Mouse (Mus musculus) kidney, postnatal 0 days (tissue): ENCODE measurements around the gene Rab23. TPM values are rescaled to one million over a fixed set of nuclear protein-coding genes. Genes with fewer than 3 reads are reported as not detected.

ENCODE experiments used
- ATAC-seq: fragments of 200-750 bp; cut with Nextera tagmentation; replicated peaks from 2 replicates; pipeline ENCODE4 v1.8.0; 2017; ENCODE audit warnings: low read depth, moderate number of reproducible peaks, moderate TSS enrichment, moderate library complexity; ENCODE audit not compliant: low FRiP score
- DNase-seq: peaks from one replicate; pipeline ENCODE4 v3.0.0-alpha.2; 2016; ENCODE audit warnings: low spot score
- H3K27ac ChIP-seq: fragments of 300-500 bp; sonication (generic); 2 replicates; pipeline ENCODE4 v1.5.1; 2014; ENCODE audit warnings: mild to moderate bottlenecking
- H3K27me3 ChIP-seq: fragments of 300-500 bp; sonication (generic); 2 replicates; pipeline ENCODE4 v1.6.1; 2014; ENCODE audit warnings: low read length, mixed read lengths; ENCODE audit not compliant: insufficient read depth
- H3K36me3 ChIP-seq: fragments of 300-500 bp; sonication (generic); 2 replicates; pipeline ENCODE4 v1.6.1; 2014; ENCODE audit warnings: low read length, mixed read lengths; ENCODE audit not compliant: insufficient read depth
- H3K4me1 ChIP-seq: fragments of 300-500 bp; sonication (generic); replicated peaks from 2 replicates; pipeline ENCODE4 v1.6.1; 2014; ENCODE audit warnings: antibody characterized with exemption, low read length, mixed read lengths; ENCODE audit not compliant: insufficient read depth
- H3K4me2 ChIP-seq: fragments of 300-500 bp; sonication (generic); 2 replicates; pipeline ENCODE4 v1.6.1; 2014; ENCODE audit warnings: mild to moderate bottlenecking, low read length, moderate library complexity, mixed read lengths
- H3K4me3 ChIP-seq: fragments of 300-500 bp; sonication (generic); replicated peaks from 2 replicates; pipeline ENCODE4 v1.5.1; 2014; ENCODE audit warnings: low read depth, low read length
- H3K9ac ChIP-seq: fragments of 300-500 bp; sonication (generic); 2 replicates; pipeline ENCODE4 v1.6.1; 2014; ENCODE audit warnings: low read depth, low read length
- H3K9me3 ChIP-seq: fragments of 300-500 bp; sonication (generic); replicated peaks from 2 replicates; pipeline ENCODE4 v1.6.1; 2016; ENCODE audit warnings: low read length, inconsistent platforms, mixed read lengths
- CTCF ChIP-seq: IDR thresholded peaks from 2 replicates; pipeline ENCODE4 v1.5.1; 2016; ENCODE audit warnings: antibody characterized with exemption, low read depth, mild to moderate bottlenecking, moderate library complexity
- WGBS: fragments of 180-500 bp; shearing (Covaris S2); extraction: QIAGEN DNeasy Blood & Tissue Kit; methylation state at CpG from one replicate; pipeline ENCODE4 v1.1.7; 2014; 5-methylcytosine and 5-hydroxymethylcytosine counted together
- polyA plus RNA-seq: library from polyadenylated mRNA; unstranded; fragments of >200 nt; fragmentation: Nextera tagmentation; extraction: Ambion mirVana; gene quantifications from 2 replicates; pipeline ENCODE4 v1.2.1, GENCODE M21; 2015

Rab23 gene
- polyA plus RNA-seq, 1 experiment from 2014 or later = 17.9 TPM

DNA sequence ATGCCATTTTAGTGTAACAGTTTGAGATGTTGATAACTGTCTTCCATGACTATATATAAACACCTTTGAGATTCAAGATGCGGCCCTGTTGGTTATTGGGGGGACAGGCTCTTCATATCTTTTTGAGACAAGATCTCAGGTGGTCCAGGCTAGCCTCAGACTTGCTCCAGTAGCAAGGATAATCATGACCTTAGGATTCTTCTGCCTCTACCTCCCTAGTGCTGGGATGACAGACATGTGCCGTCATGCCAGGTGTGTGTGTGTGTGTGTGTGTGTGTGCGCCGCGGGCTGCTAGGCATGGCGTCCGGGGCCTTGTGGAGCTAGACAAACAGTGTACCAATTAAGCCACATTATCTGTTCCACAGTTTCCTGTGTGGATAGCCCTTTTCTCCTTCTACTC, 1.3 kb downstream of the Rab23 start:
- H3K4me3 ChIP-seq = 0 out of 2 replicates have a peak overlapping the region, but pooled peaks have one; percentile 90

GRCm38 (mm10) chr1:33724516-33724915, 4.8 kb downstream of the Rab23 start:
- WGBS = 41% methylated on average over 6 of the region's 6 CpGs
- Histone ChIP-seq H3K9ac (no peak overlapping the region), H3K36me3 (peaks cover 31% of the 10 kb centered on the region), H3K27ac (no peak overlapping the region), H3K4me3 (no peak overlapping the region), H3K4me1 (0 out of 2 replicates have a peak, but pooled peaks cover 3% of the 10 kb centered on the region), H3K9me3 (no peaks in the 10 kb centered on the region), H3K4me2 (no peak overlapping the region), H3K27me3 (no peaks in the 10 kb centered on the region)
- no peak for DNase-seq
- ATAC-seq = no peak
- TF ChIP-seq CTCF = no peak

More for the DNA sequence above, 1.3 kb downstream of the Rab23 start:
- Histone ChIP-seq H3K36me3 (peaks cover 20% of the 10 kb centered on the region), H3K4me1 (0 out of 2 replicates have a peak, but pooled peaks cover 3% of the 10 kb centered on the region), H3K27me3 (no peaks in the 10 kb centered on the region), H3K9me3 (no peaks in the 10 kb centered on the region), H3K27ac (no peak overlapping the region), H3K9ac (no peak overlapping the region), H3K4me2 (peak overlapping the region; percentile 91; the same call in 1 of the 2 replicates)
- no peak for TF ChIP-seq CTCF
- ATAC-seq (no peak), DNase-seq (no peak)
- 80% methylated on average over 7 of the region's 7 CpGs for WGBS

- 83% methylated on average over 5 of the region's 5 CpGs for WGBS
Observed at GRCm38 (mm10) chr1:33725086-33725485, 5.4 kb downstream of the Rab23 start.

DNA sequence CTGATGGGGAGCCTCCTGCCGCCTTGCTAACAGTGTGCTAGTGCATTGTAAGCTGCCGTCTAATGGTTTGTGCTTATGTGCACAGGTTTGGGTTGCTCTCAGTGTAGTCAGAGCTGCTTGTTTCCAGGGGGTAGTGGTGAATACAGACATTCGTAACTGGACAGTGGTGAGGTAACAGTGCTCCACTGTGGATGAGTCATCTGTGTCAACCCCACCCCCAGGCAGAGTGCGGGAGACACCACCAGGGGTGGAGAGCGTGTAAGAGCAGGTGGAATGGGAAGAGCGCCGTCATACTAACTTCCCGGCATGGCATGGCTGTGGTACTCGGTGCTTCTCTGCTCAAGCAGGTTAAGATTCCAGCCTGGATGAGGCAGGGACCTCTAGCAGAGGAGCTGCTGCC, 13.4 kb downstream of the Rab23 start:
- H3K4me3 ChIP-seq = no peak overlapping the region
- ATAC-seq (peak; percentile 62; the same call in 1 of the 2 replicates), DNase-seq (no peak)
- 84% methylated on average over 9 of the region's 9 CpGs for WGBS
- no peaks in the 10 kb centered on the region for H3K4me1 ChIP-seq
- TF ChIP-seq CTCF = no peak
- H3K27me3 ChIP-seq = no peaks in the 10 kb centered on the region
- H3K4me2 ChIP-seq = no peak overlapping the region
- H3K9me3 ChIP-seq = no peaks in the 10 kb centered on the region
- H3K36me3 ChIP-seq = peaks cover 37% of the 10 kb centered on the region
- no peak overlapping the region for H3K9ac ChIP-seq
- no peak overlapping the region for H3K27ac ChIP-seq

More at GRCm38 (mm10) chr1:33725086-33725485, 5.4 kb downstream of the Rab23 start:
- Histone ChIP-seq H3K27ac (no peak overlapping the region), H3K4me3 (no peak overlapping the region), H3K9ac (no peak overlapping the region), H3K4me1 (0 out of 2 replicates have a peak, but pooled peaks cover 3% of the 10 kb centered on the region), H3K27me3 (no peaks in the 10 kb centered on the region), H3K9me3 (no peaks in the 10 kb centered on the region), H3K4me2 (no peak overlapping the region), H3K36me3 (peaks cover 31% of the 10 kb centered on the region)
- no peak for DNase-seq
- no peak for ATAC-seq
- TF ChIP-seq CTCF = no peak

- no peak for DNase-seq
- peaks cover 39% of the 10 kb centered on the region for H3K36me3 ChIP-seq
- no peak for TF ChIP-seq CTCF
Observed at GRCm38 (mm10) chr1:33734001-33734685, 14.5 kb downstream of the Rab23 start.

GRCm38 (mm10) chr1:33738281-33738680, 18.6 kb downstream of the Rab23 start:
- no peak for ATAC-seq
- Histone ChIP-seq H3K9ac (no peak overlapping the region), H3K4me3 (no peak overlapping the region), H3K27me3 (no peaks in the 10 kb centered on the region), H3K36me3 (peaks cover 26% of the 10 kb centered on the region; the same call in 1 of the 2 replicates), H3K4me2 (no peak overlapping the region), H3K4me1 (no peaks in the 10 kb centered on the region), H3K9me3 (no peaks in the 10 kb centered on the region), H3K27ac (no peak overlapping the region)
- DNase-seq = no peak
- WGBS = 91% methylated on average over 11 of the region's 11 CpGs
- TF ChIP-seq CTCF = no peak

More at GRCm38 (mm10) chr1:33734001-33734685, 14.5 kb downstream of the Rab23 start:
- Histone ChIP-seq H3K27me3 (no peaks in the 10 kb centered on the region), H3K9me3 (no peaks in the 10 kb centered on the region), H3K4me2 (no peak overlapping the region), H3K27ac (peak overlapping the region; percentile 2; the same call in 1 of the 2 replicates), H3K4me3 (no peak overlapping the region), H3K9ac (no peak overlapping the region), H3K4me1 (no peaks in the 10 kb centered on the region)
- 72% methylated on average over 5 of the region's 5 CpGs for WGBS
- peak; percentile 70 for ATAC-seq
